Mouse (Mus musculus): ENCODE measurements at regions not wholly inside any gene's neighbourhood (a gene's known extent, or its start where the extent isn't known, plus 50 kb on each side); places are given as distances from the start of the nearest gene placed in this dataset.

- no peaks in the 10 kb centered on the region for H3K27me3 ChIP-seq (ENCODE audit: control insufficient read depth, insufficient read depth, low read length)
- WGBS: 94% methylated on average over 1 of the region's 1 CpGs
- no peak for DNase-seq
- TF ChIP-seq CTCF (IDR thresholded peaks at IDR 0.05; ENCODE audit: borderline replicate concordance, control insufficient read depth, extremely low read depth, insufficient read depth, low read length, poor library complexity) (no peak), POLR2A (IDR thresholded peaks at IDR 0.05; ENCODE audit: control insufficient read depth, extremely low read depth, insufficient read depth, low read length, poor library complexity) (no peak)
- no peak overlapping the region for H3K27ac ChIP-seq (ENCODE audit: control insufficient read depth, insufficient read depth, low read length)
- H3K4me3 ChIP-seq (ENCODE audit: control insufficient read depth, insufficient read depth, low read length): no peak overlapping the region
- no peaks in the 10 kb centered on the region for H3K36me3 ChIP-seq (ENCODE audit: control insufficient read depth, insufficient read depth, low read length)
- H3K4me1 ChIP-seq (replicated peaks; ENCODE audit: control insufficient read depth, insufficient read depth, low read length): no peaks in the 10 kb centered on the region
These were observed 684.9 kb upstream of the Adgrl4 start for GRCm38 (mm10) chr3:150752787-150753186.

GRCm38 (mm10) chr3:150759854-150760253 is 677.8 kb upstream of the Adgrl4 start:
- no peak overlapping the region for H3K27ac ChIP-seq (ENCODE audit: control insufficient read depth, insufficient read depth, low read length)
- H3K27me3 ChIP-seq (ENCODE audit: control insufficient read depth, insufficient read depth, low read length): no peaks in the 10 kb centered on the region
- WGBS: 76% methylated on average over 1 of the region's 1 CpGs
- TF ChIP-seq CTCF (IDR thresholded peaks at IDR 0.05; ENCODE audit: borderline replicate concordance, control insufficient read depth, extremely low read depth, insufficient read depth, low read length, poor library complexity): no peak
- TF ChIP-seq POLR2A (IDR thresholded peaks at IDR 0.05; ENCODE audit: control insufficient read depth, extremely low read depth, insufficient read depth, low read length, poor library complexity): no peak
- no peak overlapping the region for H3K4me3 ChIP-seq (ENCODE audit: control insufficient read depth, insufficient read depth, low read length)
- no peak for DNase-seq
- H3K36me3 ChIP-seq (ENCODE audit: control insufficient read depth, insufficient read depth, low read length): no peaks in the 10 kb centered on the region
- no peaks in the 10 kb centered on the region for H3K4me1 ChIP-seq (replicated peaks; ENCODE audit: control insufficient read depth, insufficient read depth, low read length)

GRCm38 (mm10) chr3:150784576-150784975 is 653.1 kb upstream of the Adgrl4 start:
- Histone ChIP-seq H3K27me3 (ENCODE audit: control insufficient read depth, insufficient read depth, low read length) (no peaks in the 10 kb centered on the region), H3K27ac (ENCODE audit: control insufficient read depth, insufficient read depth, low read length) (no peak overlapping the region), H3K36me3 (ENCODE audit: control insufficient read depth, insufficient read depth, low read length) (no peaks in the 10 kb centered on the region), H3K4me1 (replicated peaks; ENCODE audit: control insufficient read depth, insufficient read depth, low read length) (no peaks in the 10 kb centered on the region), H3K4me3 (ENCODE audit: control insufficient read depth, insufficient read depth, low read length) (no peak overlapping the region)
- DNase-seq: no peak
- no peak for TF ChIP-seq POLR2A (IDR thresholded peaks at IDR 0.05; ENCODE audit: control insufficient read depth, extremely low read depth, insufficient read depth, low read length, poor library complexity)
- TF ChIP-seq CTCF (IDR thresholded peaks at IDR 0.05; ENCODE audit: borderline replicate concordance, control insufficient read depth, extremely low read depth, insufficient read depth, low read length, poor library complexity): no peak
- WGBS: 84% methylated on average over 3 of the region's 3 CpGs

- H3K36me3 ChIP-seq (ENCODE audit: control insufficient read depth, insufficient read depth, low read length): no peaks in the 10 kb centered on the region
- H3K4me1 ChIP-seq (replicated peaks; ENCODE audit: control insufficient read depth, insufficient read depth, low read length): no peaks in the 10 kb centered on the region
- no peak overlapping the region for H3K4me3 ChIP-seq (ENCODE audit: control insufficient read depth, insufficient read depth, low read length)
- no peak for DNase-seq
- no peak overlapping the region for H3K27ac ChIP-seq (ENCODE audit: control insufficient read depth, insufficient read depth, low read length)
- H3K27me3 ChIP-seq (ENCODE audit: control insufficient read depth, insufficient read depth, low read length): no peaks in the 10 kb centered on the region
- TF ChIP-seq CTCF (IDR thresholded peaks at IDR 0.05; ENCODE audit: borderline replicate concordance, control insufficient read depth, extremely low read depth, insufficient read depth, low read length, poor library complexity) (no peak), POLR2A (IDR thresholded peaks at IDR 0.05; ENCODE audit: control insufficient read depth, extremely low read depth, insufficient read depth, low read length, poor library complexity) (no peak)
These were observed 619.9 kb upstream of the Adgrl4 start for GRCm38 (mm10) chr3:150817807-150818206.

GRCm38 (mm10) chr3:150819369-150819768 is 618.3 kb upstream of the Adgrl4 start:
- Histone ChIP-seq H3K27ac (ENCODE audit: control insufficient read depth, insufficient read depth, low read length) (no peak overlapping the region), H3K4me1 (replicated peaks; ENCODE audit: control insufficient read depth, insufficient read depth, low read length) (no peaks in the 10 kb centered on the region), H3K4me3 (ENCODE audit: control insufficient read depth, insufficient read depth, low read length) (no peak overlapping the region), H3K27me3 (ENCODE audit: control insufficient read depth, insufficient read depth, low read length) (no peaks in the 10 kb centered on the region), H3K36me3 (ENCODE audit: control insufficient read depth, insufficient read depth, low read length) (no peaks in the 10 kb centered on the region)
- no peak for DNase-seq
- WGBS: 80% methylated on average over 4 of the region's 4 CpGs
- no peak for TF ChIP-seq POLR2A (IDR thresholded peaks at IDR 0.05; ENCODE audit: control insufficient read depth, extremely low read depth, insufficient read depth, low read length, poor library complexity)
- TF ChIP-seq CTCF (IDR thresholded peaks at IDR 0.05; ENCODE audit: borderline replicate concordance, control insufficient read depth, extremely low read depth, insufficient read depth, low read length, poor library complexity): no peak

GRCm38 (mm10) chr3:150820039-150820438 is 617.6 kb upstream of the Adgrl4 start:
- Histone ChIP-seq H3K4me1 (replicated peaks; ENCODE audit: control insufficient read depth, insufficient read depth, low read length) (no peaks in the 10 kb centered on the region), H3K27ac (ENCODE audit: control insufficient read depth, insufficient read depth, low read length) (no peak overlapping the region), H3K36me3 (ENCODE audit: control insufficient read depth, insufficient read depth, low read length) (no peaks in the 10 kb centered on the region), H3K27me3 (ENCODE audit: control insufficient read depth, insufficient read depth, low read length) (no peaks in the 10 kb centered on the region), H3K4me3 (ENCODE audit: control insufficient read depth, insufficient read depth, low read length) (no peak overlapping the region)
- DNase-seq: no peak
- TF ChIP-seq CTCF (IDR thresholded peaks at IDR 0.05; ENCODE audit: borderline replicate concordance, control insufficient read depth, extremely low read depth, insufficient read depth, low read length, poor library complexity): no peak
- TF ChIP-seq POLR2A (IDR thresholded peaks at IDR 0.05; ENCODE audit: control insufficient read depth, extremely low read depth, insufficient read depth, low read length, poor library complexity): no peak
- WGBS: 90% methylated on average over 5 of the region's 5 CpGs

GRCm38 (mm10) chr3:150846029-150846428 is 591.7 kb upstream of the Adgrl4 start:
- Histone ChIP-seq H3K27me3 (ENCODE audit: control insufficient read depth, insufficient read depth, low read length) (no peaks in the 10 kb centered on the region), H3K27ac (ENCODE audit: control insufficient read depth, insufficient read depth, low read length) (no peak overlapping the region), H3K4me3 (ENCODE audit: control insufficient read depth, insufficient read depth, low read length) (no peak overlapping the region), H3K4me1 (replicated peaks; ENCODE audit: control insufficient read depth, insufficient read depth, low read length) (no peaks in the 10 kb centered on the region), H3K36me3 (ENCODE audit: control insufficient read depth, insufficient read depth, low read length) (no peaks in the 10 kb centered on the region)
- TF ChIP-seq CTCF (IDR thresholded peaks at IDR 0.05; ENCODE audit: borderline replicate concordance, control insufficient read depth, extremely low read depth, insufficient read depth, low read length, poor library complexity) (no peak), POLR2A (IDR thresholded peaks at IDR 0.05; ENCODE audit: control insufficient read depth, extremely low read depth, insufficient read depth, low read length, poor library complexity) (no peak)
- 92% methylated on average over 2 of the region's 2 CpGs for WGBS
- DNase-seq: no peak
